Mouse (Mus musculus): Measurements from ENCODE around the gene Apeh. TPM values are rescaled to one million over a fixed set of nuclear protein-coding genes. Genes with fewer than 3 reads are reported as not detected.

Apeh gene
- polyA plus RNA-seq, 1 experiment from 2014 or later, result 48.7 TPM

Small RNA genes within 50 kb of the gene (microRNA-seq; reads per million reads assigned to microRNA genes)
- gene Gm47303 (not detected), gene Mir7088 (not detected)

Other genes with a start within 250 kb of the Apeh start
- 79.2 and 80.4 TPM in 2 replicates for gene Rbm6, start 221.4 kb downstream of the Apeh start, polyA plus RNA-seq (2014; fragmentation: Nextera tagmentation; extraction: Ambion mirVana)
- 22.1 and 23.1 TPM in 2 replicates for gene Mon1a, start 206.5 kb downstream of the Apeh start, polyA plus RNA-seq (2014; fragmentation: Nextera tagmentation; extraction: Ambion mirVana)
- gene Mst1r, start 187.7 kb downstream of the Apeh start, polyA plus RNA-seq (2014; fragmentation: Nextera tagmentation; extraction: Ambion mirVana), result 0.95 and 1.2 TPM in 2 replicates
- gene Actl11, start 166.1 kb downstream of the Apeh start, polyA plus RNA-seq (2014; fragmentation: Nextera tagmentation; extraction: Ambion mirVana), result not detected in 2 replicates
- 16.7 and 20.0 TPM in 2 replicates for gene Camkv, start 158.9 kb downstream of the Apeh start, polyA plus RNA-seq (2014; fragmentation: Nextera tagmentation; extraction: Ambion mirVana)
- gene Traip, start 144.5 kb downstream of the Apeh start, polyA plus RNA-seq (2014; fragmentation: Nextera tagmentation; extraction: Ambion mirVana), result 8.4 and 8.6 TPM in 2 replicates
- 5.5 and 8.7 TPM in 2 replicates for gene Uba7, start 119.1 kb downstream of the Apeh start, polyA plus RNA-seq (2014; fragmentation: Nextera tagmentation; extraction: Ambion mirVana)
- gene Gm20661, start 111.5 kb downstream of the Apeh start, polyA plus RNA-seq (2014; fragmentation: Nextera tagmentation; extraction: Ambion mirVana), result 1.2 and 1.3 TPM in 2 replicates
- gene Inka1, start 108.7 kb downstream of the Apeh start, polyA plus RNA-seq (2014; fragmentation: Nextera tagmentation; extraction: Ambion mirVana), result 16.3 and 18.1 TPM in 2 replicates
- 2.2 and 3.4 TPM in 2 replicates for gene Cdhr4, start 102.1 kb downstream of the Apeh start, polyA plus RNA-seq (2014; fragmentation: Nextera tagmentation; extraction: Ambion mirVana)
- 0.68 TPM in 1 of 2 replicates, not detected in the other for gene Gm20662, start 98.3 kb downstream of the Apeh start, polyA plus RNA-seq (2014; fragmentation: Nextera tagmentation; extraction: Ambion mirVana)
- gene Ip6k1, start 92.1 kb downstream of the Apeh start, polyA plus RNA-seq (2014; fragmentation: Nextera tagmentation; extraction: Ambion mirVana), result 55.4 and 60.7 TPM in 2 replicates
- 17.7 and 18.2 TPM in 2 replicates for gene Gmppb, start 45.4 kb downstream of the Apeh start, polyA plus RNA-seq (2014; fragmentation: Nextera tagmentation; extraction: Ambion mirVana)
- 2.4 and 2.9 TPM in 2 replicates for gene Amigo3, start 41.4 kb downstream of the Apeh start, polyA plus RNA-seq (2014; fragmentation: Nextera tagmentation; extraction: Ambion mirVana)
- not detected in 2 replicates for gene Mst1, start 14.2 kb downstream of the Apeh start, polyA plus RNA-seq (2014; fragmentation: Nextera tagmentation; extraction: Ambion mirVana)
- 49.9 and 50.9 TPM in 2 replicates for gene Rnf123, start 11.3 kb downstream of the Apeh start, polyA plus RNA-seq (2014; fragmentation: Nextera tagmentation; extraction: Ambion mirVana)
- gene Bsn, start 95.8 kb upstream of the Apeh start, polyA plus RNA-seq (2014; fragmentation: Nextera tagmentation; extraction: Ambion mirVana), result 15.4 and 15.7 TPM in 2 replicates
- 76.7 and 83.0 TPM in 2 replicates for gene Dag1, start 169.4 kb upstream of the Apeh start, polyA plus RNA-seq (2014; fragmentation: Nextera tagmentation; extraction: Ambion mirVana)
- gene Nicn1, start 195.8 kb upstream of the Apeh start, polyA plus RNA-seq (2014; fragmentation: Nextera tagmentation; extraction: Ambion mirVana), result 136 and 137 TPM in 2 replicates
- gene Amt, start 202.2 kb upstream of the Apeh start, polyA plus RNA-seq (2014; fragmentation: Nextera tagmentation; extraction: Ambion mirVana), result 18.6 and 24.4 TPM in 2 replicates
- gene Rhoa, start 211.5 kb upstream of the Apeh start, polyA plus RNA-seq (2014; fragmentation: Nextera tagmentation; extraction: Ambion mirVana), result 206 and 214 TPM in 2 replicates
- 49.5 and 59.9 TPM in 2 replicates for gene Tcta, start 211.6 kb upstream of the Apeh start, polyA plus RNA-seq (2014; fragmentation: Nextera tagmentation; extraction: Ambion mirVana)
- 462 and 488 TPM in 2 replicates for gene Gpx1, start 244.3 kb upstream of the Apeh start, polyA plus RNA-seq (2014; fragmentation: Nextera tagmentation; extraction: Ambion mirVana)